Mouse (Mus musculus) adrenal gland, postnatal 0 days (tissue): Measurements from ENCODE around the gene Utp3. TPM values are rescaled to one million over a fixed set of nuclear protein-coding genes. Genes with fewer than 3 reads are reported as not detected.

Experiments
- polyA plus RNA-seq: library from polyadenylated mRNA; unstranded; fragments of >200 nt; fragmentation: Nextera tagmentation; extraction: Ambion mirVana; gene quantifications from 2 replicates; pipeline ENCODE4 v1.2.1, GENCODE M21; 2015

Gene Utp3
- 36.7 and 49.1 TPM in 2 replicates for polyA plus RNA-seq

GRCm38 (mm10) chr5:88554086-88554886 is at the start of gene Utp3:
Gene Utp3 (plus strand): TSS chr5:88554462.

GRCm38 (mm10) chr5:88527657-88528056 is 26.6 kb upstream of the Utp3 start, which contains the start of gene Jchain:
Gene Jchain (minus strand): TSS chr5:88527891.

GRCm38 (mm10) chr5:88564501-88565147 is 10.4 kb downstream of the Utp3 start, which contains the start of gene Rufy3:
Gene Rufy3 (plus strand): TSS chr5:88565040.

Other genes with a start within 250 kb of the Utp3 start
- not detected in 2 replicates for gene Prol1, start 237.2 kb upstream of the Utp3 start, polyA plus RNA-seq
- not detected in 2 replicates for gene Amtn, start 178.4 kb upstream of the Utp3 start, polyA plus RNA-seq
- gene Ambn, start 98.5 kb upstream of the Utp3 start, polyA plus RNA-seq = 0.17 TPM in 1 of 2 replicates, not detected in the other
- not detected in 2 replicates for gene Enam, start 66.5 kb upstream of the Utp3 start, polyA plus RNA-seq
- 0.32 and 0.44 TPM in 2 replicates for gene Jchain, start 26.6 kb upstream of the Utp3 start, polyA plus RNA-seq
- 30.7 and 51.0 TPM in 2 replicates for gene Rufy3, start 10.6 kb downstream of the Utp3 start, polyA plus RNA-seq
- gene Grsf1, start 121.7 kb downstream of the Utp3 start, polyA plus RNA-seq = 49.0 and 72.3 TPM in 2 replicates
- gene Mob1b, start 166.4 kb downstream of the Utp3 start, polyA plus RNA-seq = 3.4 and 6.6 TPM in 2 replicates
- gene Dck, start 210.5 kb downstream of the Utp3 start, polyA plus RNA-seq = 14.7 and 16.3 TPM in 2 replicates